Mouse (Mus musculus): ENCODE data around the gene 1700122O11Rik. TPM values are rescaled to one million over a fixed set of nuclear protein-coding genes. Genes with fewer than 3 reads are reported as not detected.

1700122O11Rik gene
- total and polyA plus RNA-seq, 2 experiments from 2014 or later = not detected

- ATAC-seq (ENCODE audit: insufficient read depth, low read depth) (no peak), DNase-seq (ENCODE audit: low spot score) (no peak)
- Histone ChIP-seq H3K4me1 (ENCODE audit: control insufficient read depth, insufficient read depth) (peaks cover 33% of the 10 kb centered on the region), H3K4me3 (ENCODE audit: low read depth, low read length) (no peak overlapping the region), H3K36me3 (replicated peaks; ENCODE audit: control insufficient read depth, insufficient read depth, low read length) (no peaks in the 10 kb centered on the region), H3K4me2 (ENCODE audit: low read depth, low read length) (no peak overlapping the region), H3K9ac (replicated peaks; ENCODE audit: low read depth, low read length) (no peak overlapping the region), H3K27me3 (ENCODE audit: control insufficient read depth, insufficient read depth, low read length) (no peaks in the 10 kb centered on the region; the same call in 1 of the 2 replicates), H3K27ac (ENCODE audit: low read depth) (no peak overlapping the region), H3K9me3 (replicated peaks; ENCODE audit: control insufficient read depth, low read length) (no peaks in the 10 kb centered on the region)
- TF ChIP-seq CTCF (IDR thresholded peaks at IDR 0.05; ENCODE audit: low read depth) (no peak), EP300 (IDR thresholded peaks at IDR 0.05; ENCODE audit: low read depth) (no peak)
- 93% methylated on average over 5 of the region's 5 CpGs for WGBS
Observed at GRCm38 (mm10) chr17:48027019-48027418, 11.1 kb downstream of the 1700122O11Rik start.

GRCm38 (mm10) chr17:48024045-48024444 is 14.0 kb downstream of the 1700122O11Rik start:
- Histone ChIP-seq H3K4me1 (ENCODE audit: control insufficient read depth, insufficient read depth) (peaks cover 12% of the 10 kb centered on the region), H3K4me2 (ENCODE audit: low read depth, low read length) (no peak overlapping the region)
- peak; percentile 74 for DNase-seq (ENCODE audit: low spot score)

GRCm38 (mm10) chr17:48019585-48019984 is 18.5 kb downstream of the 1700122O11Rik start:
- no peak overlapping the region for H3K27ac ChIP-seq (ENCODE audit: low read depth)
- DNase-seq (ENCODE audit: low spot score) (no peak), ATAC-seq (ENCODE audit: insufficient read depth, low read depth) (no peak)
- TF ChIP-seq EP300 (IDR thresholded peaks at IDR 0.05; ENCODE audit: low read depth) (no peak), CTCF (IDR thresholded peaks at IDR 0.05; ENCODE audit: low read depth) (no peak)
- H3K4me2 ChIP-seq (ENCODE audit: low read depth, low read length) = no peak overlapping the region
- H3K27me3 ChIP-seq (ENCODE audit: control insufficient read depth, insufficient read depth, low read length) = no peaks in the 10 kb centered on the region
- no peaks in the 10 kb centered on the region for H3K9me3 ChIP-seq (replicated peaks; ENCODE audit: control insufficient read depth, low read length)
- peaks cover 7% of the 10 kb centered on the region; the same call in 1 of the 2 replicates for H3K4me1 ChIP-seq (ENCODE audit: control insufficient read depth, insufficient read depth)
- no peak overlapping the region for H3K9ac ChIP-seq (replicated peaks; ENCODE audit: low read depth, low read length)
- no peak overlapping the region for H3K4me3 ChIP-seq (ENCODE audit: low read depth, low read length)
- no peaks in the 10 kb centered on the region for H3K36me3 ChIP-seq (replicated peaks; ENCODE audit: control insufficient read depth, insufficient read depth, low read length)
- WGBS = 42% methylated on average over 2 of the region's 2 CpGs

More at GRCm38 (mm10) chr17:48024045-48024444, 14.0 kb downstream of the 1700122O11Rik start:
- Histone ChIP-seq H3K9ac (replicated peaks; ENCODE audit: low read depth, low read length) (no peak overlapping the region), H3K4me3 (ENCODE audit: low read depth, low read length) (no peak overlapping the region), H3K27ac (ENCODE audit: low read depth) (peak overlapping the region; percentile 83), H3K36me3 (replicated peaks; ENCODE audit: control insufficient read depth, insufficient read depth, low read length) (no peaks in the 10 kb centered on the region), H3K27me3 (ENCODE audit: control insufficient read depth, insufficient read depth, low read length) (no peaks in the 10 kb centered on the region), H3K9me3 (replicated peaks; ENCODE audit: control insufficient read depth, low read length) (no peaks in the 10 kb centered on the region)
- WGBS = 33% methylated on average over 8 of the region's 8 CpGs
- TF ChIP-seq CTCF (IDR thresholded peaks at IDR 0.05; ENCODE audit: low read depth) (no peak), EP300 (IDR thresholded peaks at IDR 0.05; ENCODE audit: low read depth) (0 out of 2 replicates have a peak, but pooled peaks have one; percentile 67)
- ATAC-seq (ENCODE audit: insufficient read depth, low read depth) = peak; percentile 81

GRCm38 (mm10) chr17:48016566-48016965 is 21.5 kb downstream of the 1700122O11Rik start:
- H3K27ac ChIP-seq (ENCODE audit: low read depth) = no peak overlapping the region

GRCm38 (mm10) chr17:48012561-48012960 is 25.5 kb downstream of the 1700122O11Rik start:
- Histone ChIP-seq H3K4me1 (ENCODE audit: control insufficient read depth, insufficient read depth) (peaks cover 7% of the 10 kb centered on the region), H3K36me3 (replicated peaks; ENCODE audit: control insufficient read depth, insufficient read depth, low read length) (no peaks in the 10 kb centered on the region), H3K4me2 (ENCODE audit: low read depth, low read length) (no peak overlapping the region), H3K9ac (replicated peaks; ENCODE audit: low read depth, low read length) (no peak overlapping the region), H3K9me3 (replicated peaks; ENCODE audit: control insufficient read depth, low read length) (no peaks in the 10 kb centered on the region), H3K27ac (ENCODE audit: low read depth) (no peak overlapping the region), H3K4me3 (ENCODE audit: low read depth, low read length) (no peak overlapping the region), H3K27me3 (ENCODE audit: control insufficient read depth, insufficient read depth, low read length) (no peaks in the 10 kb centered on the region)
- no peak for DNase-seq (ENCODE audit: low spot score)
- TF ChIP-seq CTCF (IDR thresholded peaks at IDR 0.05; ENCODE audit: low read depth) (no peak), EP300 (IDR thresholded peaks at IDR 0.05; ENCODE audit: low read depth) (no peak)
- ATAC-seq (ENCODE audit: insufficient read depth, low read depth) = no peak
- WGBS = 58% methylated on average over 10 of the region's 10 CpGs

More at GRCm38 (mm10) chr17:48016566-48016965, 21.5 kb downstream of the 1700122O11Rik start:
- ATAC-seq (ENCODE audit: insufficient read depth, low read depth) (no peak), DNase-seq (ENCODE audit: low spot score) (no peak)
- Histone ChIP-seq H3K4me2 (ENCODE audit: low read depth, low read length) (no peak overlapping the region), H3K4me3 (ENCODE audit: low read depth, low read length) (no peak overlapping the region), H3K4me1 (ENCODE audit: control insufficient read depth, insufficient read depth) (no peaks in the 10 kb centered on the region), H3K36me3 (replicated peaks; ENCODE audit: control insufficient read depth, insufficient read depth, low read length) (no peaks in the 10 kb centered on the region), H3K9me3 (replicated peaks; ENCODE audit: control insufficient read depth, low read length) (no peaks in the 10 kb centered on the region), H3K27me3 (ENCODE audit: control insufficient read depth, insufficient read depth, low read length) (no peaks in the 10 kb centered on the region), H3K9ac (replicated peaks; ENCODE audit: low read depth, low read length) (no peak overlapping the region)
- TF ChIP-seq EP300 (IDR thresholded peaks at IDR 0.05; ENCODE audit: low read depth) (no peak), CTCF (IDR thresholded peaks at IDR 0.05; ENCODE audit: low read depth) (no peak)
- 66% methylated on average over 5 of the region's 5 CpGs for WGBS

- Histone ChIP-seq H3K9me3 (replicated peaks; ENCODE audit: control insufficient read depth, low read length) (no peaks in the 10 kb centered on the region), H3K4me1 (ENCODE audit: control insufficient read depth, insufficient read depth) (peaks cover 7% of the 10 kb centered on the region), H3K27me3 (ENCODE audit: control insufficient read depth, insufficient read depth, low read length) (no peaks in the 10 kb centered on the region), H3K4me2 (ENCODE audit: low read depth, low read length) (no peak overlapping the region), H3K4me3 (ENCODE audit: low read depth, low read length) (no peak overlapping the region), H3K36me3 (replicated peaks; ENCODE audit: control insufficient read depth, insufficient read depth, low read length) (no peaks in the 10 kb centered on the region), H3K27ac (ENCODE audit: low read depth) (no peak overlapping the region), H3K9ac (replicated peaks; ENCODE audit: low read depth, low read length) (no peak overlapping the region)
- DNase-seq (ENCODE audit: low spot score) = no peak
- WGBS = 92% methylated on average over 12 of the region's 12 CpGs
- no peak for ATAC-seq (ENCODE audit: insufficient read depth, low read depth)
- TF ChIP-seq EP300 (IDR thresholded peaks at IDR 0.05; ENCODE audit: low read depth) = no peak
- TF ChIP-seq CTCF (IDR thresholded peaks at IDR 0.05; ENCODE audit: low read depth) = no peak
Observed at GRCm38 (mm10) chr17:48011105-48011504, 27.0 kb downstream of the 1700122O11Rik start.

Measured in heart, postnatal 0 days (tissue).